Mouse (Mus musculus) frontal cortex, postnatal 14 days (tissue): ENCODE results near the gene Spata25.
"Not testable (repeated sequence)": the region's sequence is repeated elsewhere in the genome, so short reads cannot be mapped to it uniquely, and the experiment has no call there.

Experiments used
- DNase-seq, 2 experiments: peaks; one replicate each; pipeline ENCODE4 v3.0.0; 2022; ENCODE audit warnings: low spot score in 2 of 2

Gene Spata25

GRCm38 (mm10) chr2:164805332-164805718, 23.0 kb downstream of the Spata25 start:
- DNase-seq: no peak

DNA sequence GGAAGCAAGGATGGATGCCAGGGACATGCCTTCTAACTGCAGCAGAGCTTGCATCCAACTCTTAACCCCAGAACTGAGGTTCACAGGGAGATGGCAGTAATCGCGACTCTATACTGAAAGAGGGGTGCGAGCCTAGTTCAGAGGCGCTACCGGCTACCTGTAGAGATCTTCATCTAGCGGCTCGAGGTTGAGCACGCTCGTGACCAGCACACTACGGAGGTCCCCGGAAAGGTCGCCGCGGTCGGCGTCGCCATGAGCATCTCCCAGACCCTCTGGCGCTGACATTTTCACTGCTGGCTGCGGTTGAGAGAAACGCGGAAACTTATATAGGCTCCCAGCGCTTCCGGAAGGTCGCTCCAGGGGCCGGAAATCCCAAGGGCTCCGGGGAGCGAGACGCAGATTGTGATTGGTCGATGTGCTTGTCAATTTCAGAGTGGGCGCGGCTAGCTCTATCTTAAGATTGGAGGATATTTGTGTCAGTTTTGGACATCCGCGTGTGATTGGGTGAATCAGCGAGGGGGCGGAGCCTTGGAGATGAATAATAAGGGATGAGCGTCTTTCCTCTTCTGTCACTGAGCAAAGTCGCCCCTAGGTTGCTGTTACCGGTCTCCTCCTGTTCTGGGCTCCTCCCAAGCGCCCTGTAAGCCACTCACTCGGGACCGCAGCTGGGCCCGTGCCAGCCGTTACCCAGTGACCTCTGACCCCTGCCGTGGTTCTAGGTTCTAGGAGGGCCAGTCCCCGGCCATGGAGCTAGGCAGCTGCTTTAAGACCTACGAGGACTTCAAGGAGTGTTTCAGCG, 23.6 kb downstream of the Spata25 start, which contains the start of the genes Acot8 and Zswim3:
TSS of gene Acot8 (minus strand) at position 350 of the 799 bp plus-strand sequence.
TSS of gene Zswim3 (plus strand) at position 566 of the 799 bp plus-strand sequence.
- peak; percentile 98 to 99 for DNase-seq

GRCm38 (mm10) chr2:164803921-164804313, 24.4 kb downstream of the Spata25 start:
- DNase-seq: no peak

DNA sequence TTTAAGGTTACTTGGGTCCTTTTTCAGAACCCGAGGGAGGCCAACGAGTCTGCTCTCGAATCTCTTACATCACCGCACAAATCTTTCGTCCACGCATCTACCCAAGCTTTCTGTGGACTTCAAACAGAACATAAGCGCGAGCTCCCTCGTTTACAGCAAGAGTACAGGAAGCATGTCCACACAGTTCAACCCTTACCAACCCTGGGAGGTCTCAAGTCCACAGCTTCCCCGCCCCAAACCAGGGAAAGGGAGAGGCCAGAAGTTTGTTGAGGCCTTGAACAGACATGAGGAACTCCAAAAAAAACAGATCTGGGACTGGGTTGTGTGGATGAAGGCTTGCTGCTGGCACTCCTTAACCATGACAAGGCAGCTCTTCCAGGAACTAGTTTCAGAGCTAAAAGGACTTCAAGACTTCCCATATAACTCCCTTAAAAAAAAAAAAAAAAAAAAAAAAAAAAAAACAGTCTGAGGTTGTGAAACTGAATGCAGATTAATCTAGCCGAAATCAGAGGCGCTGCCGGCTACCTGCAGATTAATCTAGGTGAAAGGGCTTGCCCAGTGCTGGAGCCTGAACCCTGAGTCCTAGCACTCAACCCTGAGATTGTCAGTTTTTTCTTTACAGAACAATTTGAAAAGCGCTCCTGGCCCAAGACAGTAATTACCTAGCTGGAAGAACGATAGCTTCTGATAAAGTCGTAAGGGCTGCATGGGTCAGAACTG, 25.0 kb downstream of the Spata25 start:
- no peak for DNase-seq

GRCm38 (mm10) chr2:164800252-164801004, 27.9 kb downstream of the Spata25 start:
- no peak for DNase-seq

DNA sequence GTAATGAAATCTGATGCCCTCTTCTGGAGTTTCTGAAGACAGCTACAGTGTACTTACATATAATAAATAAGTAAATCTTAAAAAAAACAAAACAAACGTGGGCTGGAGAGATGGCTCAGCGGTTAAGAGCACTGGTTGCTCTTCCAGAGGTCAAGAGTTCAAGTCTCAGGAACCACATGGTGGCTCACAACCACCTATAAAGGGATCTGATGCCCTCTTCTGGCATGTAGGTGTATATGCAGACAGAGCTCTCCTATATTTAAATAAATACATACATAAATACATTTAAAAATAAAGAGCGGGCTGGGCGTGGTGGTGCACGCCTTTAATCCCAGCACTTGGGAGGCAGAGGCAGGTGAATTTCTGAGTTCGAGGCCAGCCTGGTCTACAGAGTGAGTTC, 29.8 kb downstream of the Spata25 start:
- DNase-seq: not testable (repeated sequence)

DNA sequence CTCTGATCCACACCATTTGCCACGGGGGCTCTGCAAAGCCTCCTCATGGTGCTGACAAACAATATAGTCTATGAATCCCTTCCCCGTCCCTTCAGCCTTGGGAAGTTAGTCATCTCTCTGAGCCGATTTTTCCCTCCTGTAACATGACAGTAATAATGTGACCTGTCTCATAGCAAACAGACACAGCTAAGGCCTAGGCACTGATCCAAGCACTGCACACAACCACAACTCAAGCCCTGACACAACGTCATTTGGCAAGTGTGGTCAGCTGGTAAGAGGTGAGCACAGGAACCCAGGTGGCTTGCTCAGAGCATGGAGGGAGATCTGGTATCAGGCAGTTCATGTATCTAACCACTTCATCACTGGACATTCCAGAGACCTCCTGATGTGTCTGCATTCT, 32.5 kb downstream of the Spata25 start:
- no peak for DNase-seq

DNA sequence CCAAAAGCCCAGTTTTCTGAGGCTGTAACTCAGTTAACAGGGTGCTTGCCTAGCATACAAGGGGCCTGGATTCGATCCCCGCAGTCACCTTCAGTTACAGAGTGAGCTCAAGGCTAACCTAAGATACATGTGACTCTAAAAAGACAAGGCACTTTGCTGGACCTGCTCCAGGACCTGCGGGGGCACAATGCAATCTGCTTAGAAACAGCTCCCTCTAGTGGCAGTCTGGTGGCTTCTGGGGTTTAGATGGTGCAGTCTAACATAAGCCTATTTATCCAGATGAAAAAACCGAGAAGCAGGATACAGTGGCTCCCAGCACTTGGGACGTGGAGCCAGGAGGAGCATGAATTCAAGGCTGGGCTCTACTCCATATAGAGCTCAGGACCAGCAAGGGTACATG, 34.0 kb downstream of the Spata25 start:
- DNase-seq: peak; percentile 72 to 79

DNA sequence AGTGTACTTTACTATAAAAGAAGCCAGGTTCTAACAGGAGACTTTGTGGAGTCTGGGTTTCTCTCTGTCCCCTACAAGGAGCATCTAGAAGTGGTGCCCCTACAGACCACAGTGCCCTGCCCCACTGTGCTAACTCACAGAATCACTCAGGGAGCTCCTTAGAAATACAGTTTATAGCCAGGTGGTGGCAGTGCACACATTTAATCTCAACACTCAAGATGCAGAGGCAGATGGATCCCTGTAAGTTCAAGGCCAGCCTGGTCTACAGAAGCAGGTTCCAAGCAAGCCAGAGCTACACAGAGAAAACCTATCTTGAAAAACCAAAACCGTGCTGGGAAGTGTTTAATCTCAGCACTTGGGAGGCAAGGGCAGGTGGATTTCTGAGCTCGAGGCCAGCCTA, 34.6 kb downstream of the Spata25 start:
- DNase-seq: no peak

GRCm38 (mm10) chr2:164793236-164793635, 35.1 kb downstream of the Spata25 start:
- DNase-seq: no peak

GRCm38 (mm10) chr2:164792400-164793190, 35.7 kb downstream of the Spata25 start:
- DNase-seq: no peak

GRCm38 (mm10) chr2:164791841-164792261, 36.5 kb downstream of the Spata25 start:
- DNase-seq: no peak

DNA sequence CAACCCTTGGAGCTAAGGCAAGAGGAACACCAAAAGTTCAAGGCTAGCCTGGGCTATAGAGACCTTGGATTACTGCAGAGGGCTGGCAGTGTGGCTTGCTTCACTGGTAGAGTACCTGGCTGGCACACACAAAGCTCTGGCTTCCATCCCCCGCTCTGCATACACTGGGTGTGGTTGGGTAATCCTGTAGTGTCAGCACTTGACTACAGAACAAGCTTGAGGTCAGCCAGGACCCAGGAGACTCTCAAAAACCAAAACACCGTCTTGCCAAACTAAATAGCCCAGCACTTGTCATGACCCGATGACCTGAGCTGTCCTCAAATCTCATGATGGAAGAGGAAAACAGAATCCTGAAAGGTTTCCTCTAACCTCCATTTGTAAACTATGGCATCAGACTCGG, 37.9 kb downstream of the Spata25 start:
- DNase-seq: no peak

- no peak for DNase-seq
Measured at GRCm38 (mm10) chr2:164788411-164788810, 39.9 kb downstream of the Spata25 start.

DNA sequence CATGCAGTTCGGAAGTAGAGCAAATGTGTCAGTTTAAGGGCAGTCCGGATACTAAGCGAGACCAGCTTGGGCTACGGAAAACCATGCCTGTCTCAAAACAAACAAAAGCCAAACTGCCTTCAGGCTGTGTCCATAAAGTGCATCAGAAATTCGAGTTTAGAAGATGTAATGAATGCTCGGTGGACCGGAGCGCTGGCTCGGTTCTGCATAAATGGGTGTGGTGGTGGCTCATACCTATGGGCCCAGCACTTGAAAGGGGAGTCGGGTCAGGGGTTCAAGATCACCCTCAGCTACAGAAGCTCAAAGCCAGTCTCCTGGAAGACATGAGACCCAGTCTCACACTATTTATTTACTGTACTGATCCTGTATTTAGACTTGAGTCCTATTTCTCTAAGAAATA, 40.6 kb downstream of the Spata25 start:
- no peak for DNase-seq

DNA sequence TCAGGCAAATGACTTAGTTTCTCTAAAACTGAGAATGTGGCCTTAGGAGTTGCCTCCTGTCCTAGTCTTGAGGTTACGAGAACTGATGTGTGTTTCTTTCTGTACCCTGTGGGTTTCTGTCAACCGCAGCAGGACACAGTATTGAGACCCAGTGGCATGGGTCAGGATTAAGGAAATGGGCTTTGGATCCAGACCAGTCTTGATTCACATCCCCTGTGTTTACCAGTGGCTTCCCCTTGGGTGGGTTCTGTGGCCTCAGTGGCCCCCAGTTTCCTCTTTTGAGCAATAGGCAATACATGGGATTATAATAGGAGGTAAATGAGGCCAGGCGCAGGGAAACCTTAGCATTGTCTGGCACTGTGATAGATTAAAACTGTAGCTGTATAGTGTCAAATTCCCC, 41.3 kb downstream of the Spata25 start:
- no peak for DNase-seq

- no peak for DNase-seq
Measured at GRCm38 (mm10) chr2:164786388-164786885, 41.9 kb downstream of the Spata25 start.

DNA sequence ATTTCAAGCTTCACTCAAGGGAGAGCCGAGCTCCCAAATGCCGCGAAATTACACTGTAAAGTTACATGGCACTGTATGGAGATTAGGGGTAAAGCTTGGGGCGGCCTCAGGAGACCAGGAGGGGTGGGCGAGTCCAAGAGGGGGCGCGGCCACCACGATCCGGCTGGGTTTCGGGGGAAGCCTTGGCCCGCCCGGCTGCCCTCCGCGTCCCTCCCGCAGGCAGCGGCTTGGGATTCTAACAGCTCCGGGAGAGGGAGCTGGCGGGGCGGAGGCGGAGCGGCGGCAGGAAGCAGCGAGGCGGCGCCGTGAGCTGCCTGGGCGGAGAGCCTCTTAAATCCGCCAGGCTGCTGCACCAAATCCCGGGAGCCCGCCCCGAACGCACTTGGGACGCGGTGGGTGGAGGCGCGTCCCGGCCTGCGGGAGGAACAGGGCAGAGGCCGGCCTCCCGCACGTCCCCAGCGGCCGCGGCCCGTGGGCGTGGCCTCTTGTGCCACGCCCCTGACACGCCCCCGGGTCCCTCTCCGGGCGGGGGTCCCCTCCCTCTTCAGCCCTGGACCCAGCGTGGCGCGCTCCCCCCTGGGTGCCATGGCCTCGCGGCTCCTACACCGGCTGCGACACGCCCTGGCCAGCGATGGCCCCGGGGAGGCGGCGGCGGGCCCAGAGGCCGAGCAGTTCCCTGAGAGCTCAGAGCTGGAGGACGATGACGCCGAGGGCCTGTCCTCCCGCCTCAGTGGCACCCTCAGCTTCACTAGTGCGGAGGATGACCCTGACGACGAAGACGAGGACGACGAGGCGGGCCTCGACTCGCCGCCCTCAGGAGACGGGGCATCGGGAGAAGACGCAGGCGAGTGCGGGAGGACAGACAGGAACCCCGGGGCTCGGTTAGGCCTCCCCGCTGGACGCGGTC, 42.6 kb downstream of the Spata25 start, which contains the start of gene Snx21:
TSS of gene Snx21 (plus strand) at position 343 of the 907 bp plus-strand sequence.
- peak; percentile 69 to 73 for DNase-seq

DNA sequence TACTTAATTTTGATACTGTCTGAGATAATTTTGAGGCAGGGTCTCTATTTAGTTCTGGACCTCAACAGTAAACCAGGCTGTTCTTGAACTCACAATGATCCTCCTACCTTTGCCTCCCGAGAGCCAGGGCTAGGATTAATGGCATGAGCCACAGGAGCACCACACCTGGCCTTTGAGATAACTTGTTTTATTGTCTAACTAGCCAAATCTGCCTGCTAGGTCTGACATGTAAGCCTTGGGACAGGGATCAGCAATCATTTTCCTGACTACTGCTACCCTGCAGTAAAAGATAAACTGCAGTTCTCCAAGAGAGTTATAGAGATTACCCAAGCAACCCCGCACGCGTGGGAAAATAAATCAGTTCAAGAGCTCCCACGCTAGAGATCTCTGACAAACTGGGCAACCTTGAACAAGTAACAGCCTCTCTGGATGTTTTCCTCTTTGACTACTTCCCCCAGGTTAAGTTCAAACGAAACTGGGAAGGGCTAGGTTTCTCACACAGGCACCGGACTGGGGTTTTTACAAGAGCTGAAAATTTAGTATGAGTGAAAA, 43.4 kb downstream of the Spata25 start:
- no peak for DNase-seq
